Mouse (Mus musculus) right cerebral cortex, postnatal 4 days (tissue): ENCODE results near the gene Atmin.

Source experiments
- DNase-seq: peaks from one replicate; pipeline ENCODE4 v3.0.0-alpha.2; 2022

Gene Atmin

DNA sequence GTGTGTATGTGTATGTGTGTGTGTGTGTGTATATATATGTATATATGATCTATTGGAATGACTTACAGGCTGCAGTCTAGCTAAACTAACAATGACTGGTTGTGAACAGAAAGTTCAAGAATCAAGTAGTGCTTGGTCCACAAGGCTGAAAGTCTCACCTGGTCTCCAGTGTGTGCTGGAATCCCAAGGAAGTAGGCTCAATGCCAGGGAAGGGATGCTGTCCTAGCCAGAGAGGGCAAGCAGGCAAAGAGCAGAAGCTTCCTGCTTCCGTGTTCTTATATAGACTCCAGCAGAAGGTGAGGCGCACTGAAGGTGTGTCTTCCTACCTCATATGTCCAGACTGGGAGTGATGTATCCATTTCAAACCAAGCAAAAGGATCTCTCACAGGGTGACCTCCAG, 8.6 kb downstream of the Atmin start:
- no peak for DNase-seq

DNA sequence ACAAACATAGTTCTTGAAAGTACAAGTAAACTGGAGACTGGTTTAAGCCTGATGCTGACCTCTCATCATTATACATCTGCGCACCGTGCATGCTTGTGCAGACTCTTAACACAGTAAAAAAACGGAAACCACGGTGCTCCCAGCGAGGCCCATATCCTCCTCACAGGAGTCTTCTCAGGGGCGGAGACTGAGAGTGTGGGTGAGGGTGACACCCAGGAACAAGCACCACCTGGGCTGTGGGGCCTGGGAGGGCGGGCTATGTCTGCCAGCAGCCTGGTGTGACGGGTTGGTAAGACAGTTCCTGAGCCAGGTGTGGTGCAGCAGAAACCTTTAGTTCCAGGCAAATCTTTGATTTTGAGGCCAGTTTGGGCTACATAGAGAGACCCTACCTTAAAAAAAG, 9.2 kb downstream of the Atmin start:
- DNase-seq: no peak

DNA sequence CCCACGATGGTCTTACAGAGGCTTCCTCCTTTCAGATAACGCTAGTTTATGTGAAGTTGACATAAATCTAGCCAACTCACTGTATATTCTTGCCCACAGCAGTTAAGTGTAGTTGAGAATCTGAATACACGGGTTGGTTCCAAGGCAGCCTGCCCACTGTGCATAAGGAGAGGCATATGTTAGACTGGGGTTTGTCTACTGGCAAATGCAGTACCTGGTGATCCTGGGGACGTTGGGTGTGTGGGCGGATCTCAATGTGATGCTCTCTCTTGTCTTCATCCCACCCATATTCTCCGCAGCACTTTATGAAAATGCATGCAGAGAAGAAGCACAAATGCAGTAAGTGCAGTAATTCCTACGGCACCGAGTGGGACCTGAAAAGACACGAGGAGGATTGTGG, 11.2 kb downstream of the Atmin start:
- DNase-seq: no peak

DNA sequence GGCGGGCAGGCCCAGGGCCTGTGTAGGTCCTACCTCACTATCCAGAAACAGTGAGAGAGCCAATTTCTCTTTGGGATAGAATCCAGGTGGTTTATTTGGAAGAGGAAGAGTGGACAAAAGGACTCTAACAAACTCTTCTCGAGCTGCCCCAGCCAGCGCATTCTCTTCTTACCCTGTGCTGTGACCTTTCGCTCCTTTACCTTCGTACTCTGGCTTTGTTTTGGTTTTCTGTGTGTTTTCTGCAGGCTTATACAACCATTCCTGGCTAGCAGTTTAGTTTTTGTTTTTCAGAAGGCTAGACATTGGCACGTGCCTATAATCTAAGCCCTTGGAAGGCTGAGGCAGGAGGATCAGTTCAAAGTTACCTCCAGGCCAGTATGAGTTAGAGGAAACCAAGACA, 26.3 kb downstream of the Atmin start:
- DNase-seq: no peak

DNA sequence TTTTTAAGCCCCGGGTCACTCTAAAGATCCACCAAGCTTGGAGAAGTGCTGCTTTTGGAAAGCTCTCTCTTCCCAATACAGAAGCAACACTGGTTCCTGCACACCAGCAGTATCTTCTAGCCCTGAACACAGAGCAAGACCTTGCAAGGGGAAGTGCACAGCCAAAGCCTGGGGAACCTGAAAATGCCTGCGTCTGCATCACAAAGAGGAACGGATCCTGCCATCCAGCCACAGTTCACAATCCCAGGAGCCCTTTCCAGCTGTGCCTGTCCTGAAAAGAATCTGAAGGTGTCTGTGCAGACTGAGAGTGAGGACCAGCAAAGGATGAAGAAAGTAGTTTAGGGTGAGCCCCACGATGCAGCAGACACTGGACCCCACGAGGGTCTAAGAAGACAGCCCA, 31.9 kb downstream of the Atmin start:
- DNase-seq: no peak

DNA sequence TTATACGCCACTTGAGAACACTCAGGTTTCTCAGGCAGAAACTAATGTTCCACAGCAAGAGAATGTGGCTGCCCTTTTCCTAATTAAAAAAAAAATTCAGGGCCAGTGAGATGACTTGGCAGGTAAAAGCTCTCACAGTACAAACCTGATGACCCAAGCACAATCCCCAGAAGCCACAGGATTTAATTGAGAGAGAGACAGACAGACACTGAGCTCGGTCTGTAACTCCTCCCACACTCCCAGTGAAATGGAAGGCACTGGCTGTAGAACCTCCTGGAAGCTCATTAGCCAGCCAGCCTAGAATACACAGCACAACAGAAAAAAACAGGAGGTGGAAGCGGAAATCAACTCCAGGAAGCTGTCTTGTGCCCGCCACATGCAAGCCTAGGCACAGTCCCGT, 32.4 kb downstream of the Atmin start:
- DNase-seq: no peak

DNA sequence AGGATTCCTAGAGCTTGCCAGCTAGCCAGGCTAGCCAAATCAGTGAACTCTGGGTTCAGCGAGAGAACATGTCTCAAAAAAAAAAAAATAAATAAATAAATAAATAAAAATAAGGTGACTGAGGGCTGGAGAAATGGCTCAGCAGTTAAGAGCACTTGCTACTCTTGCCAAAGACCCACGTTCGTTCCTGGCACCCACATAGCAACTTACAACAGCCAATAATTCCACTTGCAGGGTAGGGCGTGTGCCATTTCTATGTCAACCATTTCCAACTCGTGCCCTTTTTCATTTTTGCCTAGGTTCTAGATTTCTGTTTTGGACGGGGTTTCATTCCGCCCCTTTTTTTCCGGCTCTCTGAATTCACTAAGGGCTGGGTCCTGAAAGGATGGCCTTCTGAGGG, 34.9 kb downstream of the Atmin start:
- no peak for DNase-seq

DNA sequence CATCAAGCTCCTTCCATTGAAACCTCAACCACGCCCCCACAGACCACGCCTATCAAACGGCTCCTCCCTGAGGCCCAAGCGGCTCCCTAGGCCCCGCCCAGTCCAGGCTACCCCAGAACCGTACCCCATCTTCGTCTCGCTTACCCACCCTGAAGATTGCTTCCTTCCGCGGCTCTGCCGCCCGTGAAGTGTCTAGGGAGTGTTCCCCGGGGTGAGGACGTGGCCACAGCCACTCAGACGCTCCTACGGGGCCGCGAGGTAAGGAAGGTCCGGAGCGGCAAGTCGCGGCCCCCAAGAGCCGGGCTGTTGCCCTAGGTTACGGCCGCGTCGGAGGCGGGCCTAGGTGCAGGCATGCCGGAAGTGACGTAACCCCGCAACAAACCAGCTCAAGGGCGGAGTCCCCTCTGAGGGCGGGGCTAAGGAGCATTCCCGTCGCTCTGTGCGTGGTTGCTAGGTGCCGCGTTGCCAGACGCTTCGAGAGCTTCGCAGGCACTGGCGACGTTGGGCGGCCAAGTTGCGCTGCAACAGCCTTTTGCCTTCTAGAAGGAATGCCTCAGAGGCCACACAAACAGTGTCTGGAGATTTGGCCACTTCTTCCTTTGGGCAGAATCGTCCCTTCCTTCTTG, 35.6 kb downstream of the Atmin start, which contains the start of gene 1700030J22Rik:
Gene 1700030J22Rik (minus strand): TSS at position 329 of the 626 bp plus-strand sequence.
- peak; percentile 94 for DNase-seq

DNA sequence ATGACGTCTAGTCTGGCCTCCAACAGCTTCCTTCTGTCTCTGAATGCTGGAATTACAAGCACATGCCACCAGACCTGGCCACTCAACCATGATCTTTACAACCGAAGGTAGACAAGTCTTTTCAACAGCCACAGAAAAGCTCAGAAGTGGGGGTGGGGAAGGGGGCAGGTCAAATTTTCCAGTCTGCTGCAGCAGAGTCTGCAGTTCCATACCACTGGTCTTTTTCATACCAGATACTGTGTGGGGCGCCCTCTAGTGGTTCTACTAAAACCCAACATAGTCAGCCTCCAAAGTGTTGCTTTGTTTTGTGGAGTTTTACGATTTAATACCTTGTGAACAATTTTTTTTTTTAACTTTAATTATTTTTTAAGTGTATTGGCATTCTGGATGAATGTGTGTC, 36.9 kb downstream of the Atmin start:
- peak; percentile 60 for DNase-seq

DNA sequence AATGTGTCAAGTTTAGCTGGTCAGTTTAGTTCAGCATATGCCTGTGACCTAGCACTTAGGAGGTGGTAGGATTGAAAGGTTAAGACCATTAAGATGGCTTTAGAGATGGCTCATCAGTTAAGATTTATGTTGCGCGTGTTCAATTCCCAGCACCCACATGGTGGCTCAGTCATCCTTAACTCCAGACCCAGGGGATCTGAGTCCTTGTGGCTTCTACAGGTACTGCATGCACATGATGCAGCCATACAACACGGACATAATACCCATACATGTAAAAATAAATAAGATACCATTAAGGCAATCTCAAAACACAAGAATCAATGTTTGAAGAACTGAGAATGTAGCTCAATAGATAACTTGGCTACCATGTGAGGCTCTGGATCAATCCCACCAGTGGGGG, 46.6 kb downstream of the Atmin start:
- no peak for DNase-seq

DNA sequence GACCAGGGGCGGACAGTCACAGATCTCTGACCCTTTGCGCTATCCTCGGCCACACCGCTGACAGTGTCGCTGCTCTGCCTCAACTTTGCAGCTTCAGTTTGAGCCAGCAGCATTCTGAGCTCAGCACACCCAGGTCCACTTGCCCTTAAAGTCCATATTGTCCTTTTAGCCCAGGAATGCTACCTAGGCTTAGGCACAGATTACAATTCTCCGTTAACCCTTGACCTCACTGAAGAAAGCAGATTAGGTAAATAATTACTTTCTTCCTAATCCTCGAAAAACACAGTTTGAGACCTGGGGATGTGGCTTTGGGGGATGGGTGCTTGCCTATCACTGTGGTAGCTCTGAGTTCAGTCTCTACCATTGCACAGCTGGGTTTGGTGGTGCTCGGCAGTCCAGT, 48.0 kb downstream of the Atmin start:
- no peak for DNase-seq

DNA sequence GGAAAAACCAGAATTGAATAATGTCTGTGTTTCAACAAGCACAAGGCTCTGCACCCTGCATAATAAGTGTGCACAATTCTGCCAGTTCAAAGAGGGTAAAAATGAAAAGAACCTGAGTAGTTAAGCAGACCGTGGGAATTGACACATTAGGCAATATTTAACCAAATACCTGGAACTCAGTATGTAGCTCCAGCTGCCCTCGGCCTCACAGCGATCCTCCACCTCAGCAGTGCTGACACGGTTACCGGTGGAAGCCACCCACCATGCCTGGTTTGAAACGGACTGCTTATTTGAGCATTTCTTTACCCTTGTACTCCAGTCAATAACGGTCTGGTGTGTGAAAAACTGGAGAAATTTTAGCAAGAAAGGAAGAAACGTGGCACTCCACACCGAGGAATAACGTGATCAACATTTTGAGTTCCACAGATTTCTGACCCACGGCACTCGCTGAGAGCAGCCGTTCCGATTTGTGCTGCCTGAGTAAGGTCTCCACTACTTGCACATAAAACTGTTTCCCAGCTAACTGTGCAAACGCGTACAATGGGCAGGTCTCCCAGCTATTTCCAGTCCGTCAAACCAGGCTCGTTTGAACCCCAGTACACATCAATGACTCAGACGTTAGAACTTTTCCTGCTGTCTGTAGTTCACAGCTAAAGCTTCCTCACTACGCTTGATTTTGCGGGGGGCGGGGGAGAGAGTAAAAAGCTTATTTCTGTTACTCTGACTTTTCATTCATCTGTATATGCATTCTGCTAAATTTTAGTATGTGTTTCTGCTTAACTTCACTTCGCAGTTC, 49.2 kb downstream of the Atmin start:
- no peak for DNase-seq

DNA sequence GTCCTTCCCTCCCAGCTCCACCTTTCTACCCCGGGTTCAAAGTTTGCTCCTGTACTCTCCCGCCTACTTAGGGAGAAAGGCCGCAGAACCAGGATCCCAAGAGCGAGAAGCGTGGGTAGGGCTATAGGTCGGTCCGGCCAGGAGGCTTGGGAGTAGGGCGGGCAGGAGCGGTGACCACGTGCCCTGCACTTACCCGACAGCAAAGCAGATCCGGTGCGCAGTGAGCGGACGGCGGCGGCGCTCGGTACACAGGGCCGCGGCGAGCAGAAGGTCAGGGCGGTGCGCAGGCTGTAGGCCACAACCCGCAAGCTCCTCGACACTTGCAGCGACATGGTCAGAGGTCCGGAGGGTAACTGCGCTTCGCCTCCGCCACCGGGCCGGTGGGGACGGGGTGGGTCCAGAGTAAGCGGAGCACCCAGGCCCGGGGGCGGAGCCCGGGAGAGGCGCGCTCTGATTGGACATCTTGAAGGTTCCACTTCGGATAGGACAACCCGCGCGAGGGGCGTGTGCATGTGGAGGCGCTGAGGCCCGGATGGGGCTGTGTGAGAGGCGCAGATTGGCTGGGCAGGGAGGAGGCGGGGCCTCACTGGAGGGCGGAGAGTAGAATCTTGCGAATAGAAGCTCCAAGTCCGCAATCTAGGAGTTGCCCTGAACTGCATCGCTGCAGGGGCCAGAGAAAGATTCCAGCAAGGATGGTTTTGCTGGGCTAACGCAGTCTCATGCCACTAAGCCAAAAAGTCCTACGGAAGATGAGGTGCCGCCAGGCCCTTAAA, 50.1 kb downstream of the Atmin start, which contains the start of gene Gcsh:
Gene Gcsh (minus strand): TSS at position 443 of the 773 bp plus-strand sequence.
- peak; percentile 94 for DNase-seq

DNA sequence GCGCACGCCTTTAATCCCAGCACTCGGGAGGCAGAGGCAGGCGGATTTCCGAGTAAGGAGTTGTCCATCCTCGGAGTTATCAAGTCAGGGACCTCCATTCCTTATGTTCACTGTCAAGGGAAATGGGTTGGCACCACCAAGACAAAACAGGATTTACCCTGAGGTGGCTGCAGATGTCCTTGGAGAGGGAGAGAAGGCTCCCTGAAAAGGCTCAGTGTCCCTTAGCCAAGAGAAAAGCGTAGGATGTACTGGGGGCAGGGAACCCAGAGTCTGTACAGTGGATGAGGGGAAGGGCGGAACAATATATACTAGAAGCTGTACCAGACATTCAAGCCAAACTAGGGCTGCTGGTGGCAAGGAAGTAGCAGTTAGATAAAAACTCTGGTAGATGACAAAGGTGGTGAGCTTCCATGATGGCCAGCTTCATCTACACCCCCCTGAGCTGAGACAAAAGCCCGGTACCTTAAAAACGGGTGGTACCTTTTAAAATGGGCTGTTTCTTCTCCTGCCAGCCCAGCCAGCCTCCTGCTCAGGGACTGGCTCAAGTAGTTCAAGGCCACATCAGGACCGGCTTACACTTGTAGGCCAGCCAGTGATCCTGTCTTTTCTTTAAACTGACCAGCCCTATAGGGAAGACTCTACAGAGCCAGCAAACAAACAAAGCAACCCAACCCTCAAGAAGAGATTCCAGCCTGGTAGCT, 51.0 kb downstream of the Atmin start:
- DNase-seq: no peak
